Mouse (Mus musculus) embryo, embryonic 11.5 days (tissue): ENCODE measurements around the gene Tmem104.
A peak's percentile ranks its signal among the peaks of the same experiment; 100 is the strongest.

ENCODE experiments used
- DNase-seq: peaks from one replicate; pipeline ENCODE4 v3.0.0-alpha.2; 2012; ENCODE audit warnings: low read depth, low spot score

The Tmem104 gene

GRCm38 (mm10) chr11:115262954-115263353, 75.7 kb downstream of the Tmem104 start:
- no peak for DNase-seq

- no peak for DNase-seq
Observed at GRCm38 (mm10) chr11:115264136-115264861, 77.0 kb downstream of the Tmem104 start.

- no peak for DNase-seq
Observed at GRCm38 (mm10) chr11:115264862-115265668, 77.8 kb downstream of the Tmem104 start.

GRCm38 (mm10) chr11:115265771-115266399, 78.6 kb downstream of the Tmem104 start:
- no peak for DNase-seq

GRCm38 (mm10) chr11:115266400-115266778, 79.1 kb downstream of the Tmem104 start:
- DNase-seq, result no peak

GRCm38 (mm10) chr11:115267061-115267883, 80.0 kb downstream of the Tmem104 start, which contains the start of gene Grin2c:
Grin2c (minus strand) TSS chr11:115267243.
- no peak for DNase-seq

- DNase-seq, result no peak
Observed at GRCm38 (mm10) chr11:115267958-115268357, 80.7 kb downstream of the Tmem104 start.

- DNase-seq, result no peak
Observed at GRCm38 (mm10) chr11:115269330-115270066, 82.2 kb downstream of the Tmem104 start.

- peak; percentile 67 for DNase-seq
Observed at GRCm38 (mm10) chr11:115270148-115270861, 83.0 kb downstream of the Tmem104 start.

- DNase-seq, result no peak
Observed at GRCm38 (mm10) chr11:115271052-115271451, 83.8 kb downstream of the Tmem104 start.

GRCm38 (mm10) chr11:115271481-115271880, 84.2 kb downstream of the Tmem104 start:
- DNase-seq, result no peak

- DNase-seq, result no peak
Observed at GRCm38 (mm10) chr11:115272894-115273498, 85.7 kb downstream of the Tmem104 start.

- DNase-seq, result no peak
Observed at GRCm38 (mm10) chr11:115273735-115274134, 86.4 kb downstream of the Tmem104 start.

GRCm38 (mm10) chr11:115274178-115274577, 86.9 kb downstream of the Tmem104 start:
- no peak for DNase-seq

GRCm38 (mm10) chr11:115274771-115275170, 87.5 kb downstream of the Tmem104 start:
- DNase-seq, result no peak

- DNase-seq, result no peak
Observed at GRCm38 (mm10) chr11:115275509-115275908, 88.2 kb downstream of the Tmem104 start.

- DNase-seq, result no peak
Observed at GRCm38 (mm10) chr11:115275954-115276353, 88.7 kb downstream of the Tmem104 start.

- peak; percentile 99 for DNase-seq
Observed at GRCm38 (mm10) chr11:115276780-115277603, 89.7 kb downstream of the Tmem104 start, which contains the start of gene Fdxr. Fdxr (minus strand) TSS chr11:115277050.

- no peak for DNase-seq
Observed at GRCm38 (mm10) chr11:115277604-115277975, 90.3 kb downstream of the Tmem104 start.
